Mouse (Mus musculus) activated CD4-positive, CD25-positive, alpha-beta regulatory T cell, adult 4 months (primary cell): Measurements from ENCODE around the gene P4ha1. TPM values are rescaled to one million over a fixed set of nuclear protein-coding genes. Genes with fewer than 3 reads are reported as not detected.

ENCODE experiments used
- ATAC-seq: one replicate; pipeline ENCODE4 v1.8.0; 2017
- polyA plus RNA-seq, 2 experiments: library from polyadenylated mRNA; unstranded; fragments of 100-300 nt; shearing (Covaris generic); gene quantifications; one replicate each; pipeline ENCODE4 v1.2.1; 2017

P4ha1 gene
- polyA plus RNA-seq, 2 experiments from 2014 or later, result 36.8 to 37.7 TPM

DNA sequence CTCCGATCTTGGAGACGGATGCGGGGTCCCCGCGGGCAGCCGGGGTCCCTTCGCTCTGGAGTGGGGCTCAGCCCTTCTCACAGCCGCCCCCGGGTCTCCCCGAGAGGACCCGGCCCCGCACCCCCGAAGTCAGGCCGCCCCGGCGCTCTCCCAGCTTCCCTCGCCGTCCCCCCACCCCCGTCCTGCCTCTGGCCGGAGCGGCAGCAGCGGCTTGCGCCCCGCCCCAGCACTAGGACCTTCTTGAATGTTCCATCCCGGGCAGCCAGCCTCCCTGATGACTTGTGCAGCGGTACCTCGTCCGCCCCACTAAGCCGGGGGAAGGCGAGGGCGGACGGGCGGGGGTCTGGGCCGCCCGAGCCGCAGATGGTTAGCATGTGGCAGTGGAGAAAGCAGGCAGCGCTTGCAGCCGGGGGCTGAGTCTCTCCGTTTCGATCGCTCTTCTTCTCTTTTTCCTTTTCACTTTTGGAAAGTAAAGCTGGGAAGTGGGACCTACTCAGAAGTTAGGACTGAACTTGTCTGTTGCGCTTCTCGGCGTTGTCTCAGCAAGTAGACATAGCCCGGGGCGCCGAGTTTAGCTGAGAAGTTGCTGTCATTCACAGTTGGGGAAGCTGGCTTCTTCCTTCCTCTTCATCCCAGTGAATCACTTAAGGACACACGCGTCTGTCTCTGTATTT is 529 bp downstream of the P4ha1 start:
- ATAC-seq, result peak; percentile 33

DNA sequence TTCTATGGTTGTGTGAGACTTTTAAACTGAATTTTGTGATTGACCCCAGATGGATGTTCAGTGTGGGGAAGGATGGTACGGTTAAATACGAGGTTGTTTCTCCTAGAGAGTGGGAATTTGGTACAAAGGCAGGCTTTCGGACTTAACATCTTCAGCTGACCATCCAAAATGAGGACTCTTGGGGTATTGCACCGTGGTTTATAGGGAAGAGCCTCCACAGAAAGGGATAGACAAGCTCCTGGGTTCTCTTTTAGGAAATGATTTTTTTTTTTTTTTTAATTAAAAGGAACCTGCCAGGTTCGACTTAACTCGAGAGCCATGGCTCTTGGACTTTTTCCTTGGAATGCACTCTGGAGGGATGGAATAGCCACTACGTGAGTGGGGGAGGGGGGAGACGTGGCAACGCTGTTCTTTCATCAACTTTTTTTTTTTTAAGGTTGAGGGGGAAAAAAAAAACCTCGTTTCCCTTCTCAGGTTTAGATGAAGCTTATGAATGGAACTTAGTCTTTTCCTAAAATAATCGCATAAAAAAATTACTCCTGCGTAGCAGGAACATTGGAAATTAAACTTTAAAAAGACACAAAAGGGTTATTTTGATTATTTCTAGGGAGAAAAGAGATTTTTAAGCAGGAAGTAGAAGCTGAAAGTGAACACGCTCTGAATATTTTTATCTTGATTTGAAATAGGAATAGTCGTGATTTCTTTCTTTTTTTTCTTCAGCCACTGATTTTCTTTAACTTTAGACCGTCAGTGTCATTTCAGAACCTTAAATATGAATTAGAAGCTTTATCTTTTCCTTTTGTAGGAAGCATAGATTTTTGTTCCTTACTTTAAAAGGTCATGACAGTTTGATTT is 1.4 kb downstream of the P4ha1 start:
- no peak for ATAC-seq

DNA sequence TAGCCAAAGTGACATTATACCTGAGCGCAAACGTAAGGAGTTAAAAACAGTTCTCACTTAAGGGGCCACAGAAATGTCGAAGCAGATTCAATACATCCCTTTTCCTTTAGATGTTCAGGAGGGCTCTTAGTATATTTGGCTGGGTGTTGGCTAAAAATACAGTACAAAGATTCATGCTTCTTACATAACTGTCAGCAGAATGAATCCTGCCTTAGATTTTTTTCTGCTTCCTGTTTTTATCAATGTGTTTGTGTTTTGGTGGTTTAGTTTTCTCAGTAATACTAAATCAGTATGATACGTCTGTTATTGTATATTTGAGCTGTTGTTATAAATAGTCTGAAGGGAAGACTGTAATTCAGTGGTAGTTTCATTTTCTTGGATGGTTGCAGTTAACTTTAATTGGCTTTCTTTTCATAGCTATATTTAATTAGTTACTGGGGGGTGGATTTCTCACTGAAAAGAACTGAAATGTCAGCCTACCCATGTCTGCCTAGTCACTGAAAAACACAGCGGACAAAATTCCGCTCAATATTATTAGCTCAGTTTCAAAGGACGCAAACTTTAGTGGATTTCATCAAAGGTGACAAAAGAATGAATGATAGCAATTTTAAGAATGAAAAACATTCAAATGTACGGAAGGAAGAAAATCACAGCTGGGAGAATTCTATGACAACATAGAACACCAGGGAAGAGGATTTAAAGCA is 3.7 kb downstream of the P4ha1 start:
- ATAC-seq, result no peak

DNA sequence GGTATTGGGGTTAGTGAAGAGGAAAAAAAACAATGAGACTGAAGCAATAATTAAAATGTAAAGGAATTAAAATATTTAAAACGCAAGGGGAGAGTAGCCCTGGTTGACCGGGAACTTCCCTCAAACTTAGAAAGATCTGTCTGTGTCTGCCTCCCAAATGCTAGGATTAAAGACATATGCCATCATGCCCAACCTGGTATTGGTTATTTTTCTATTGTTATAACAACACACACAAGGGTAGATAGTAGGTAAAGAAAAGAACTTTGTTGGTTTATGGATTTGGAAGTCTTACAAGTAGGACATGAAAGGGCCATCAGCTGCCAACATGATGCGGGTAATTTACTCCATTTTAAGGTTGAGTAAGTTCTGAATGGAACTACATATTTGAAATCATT is 4.2 kb downstream of the P4ha1 start:
- ATAC-seq, result no peak

DNA sequence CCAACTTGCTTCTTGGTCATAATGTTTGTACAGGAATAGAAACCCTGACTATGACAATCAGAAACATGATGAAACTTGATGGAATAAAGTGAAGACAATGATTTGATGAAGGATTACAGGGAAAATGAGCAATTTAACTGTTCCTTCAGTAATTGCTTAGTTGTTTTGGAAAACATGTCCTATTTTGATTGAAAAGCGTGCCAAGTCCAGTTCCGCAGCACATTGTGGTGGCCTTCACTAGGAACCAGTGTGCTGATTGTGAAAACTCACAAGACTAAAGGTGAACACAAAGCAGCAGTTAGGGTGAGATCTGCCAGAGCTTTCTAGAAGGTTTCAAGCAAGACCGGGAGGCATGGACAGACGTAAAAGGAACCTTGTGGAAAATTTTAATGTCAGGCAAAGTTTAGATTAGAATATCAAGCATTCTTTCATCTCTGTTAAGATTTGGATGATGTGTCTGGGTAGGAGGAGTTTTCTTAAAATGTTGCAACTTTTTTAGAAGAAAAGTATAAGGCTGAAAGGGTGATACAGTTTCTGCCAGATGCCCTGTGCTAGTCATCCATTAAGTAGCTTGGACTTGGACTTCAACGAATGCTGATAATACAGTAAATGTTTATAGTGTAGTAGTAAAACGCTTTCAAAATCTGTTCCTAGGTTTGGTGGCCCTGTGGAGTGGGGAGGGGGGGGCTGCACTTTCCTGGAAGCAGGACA is 8.6 kb downstream of the P4ha1 start:
- no peak for ATAC-seq

DNA sequence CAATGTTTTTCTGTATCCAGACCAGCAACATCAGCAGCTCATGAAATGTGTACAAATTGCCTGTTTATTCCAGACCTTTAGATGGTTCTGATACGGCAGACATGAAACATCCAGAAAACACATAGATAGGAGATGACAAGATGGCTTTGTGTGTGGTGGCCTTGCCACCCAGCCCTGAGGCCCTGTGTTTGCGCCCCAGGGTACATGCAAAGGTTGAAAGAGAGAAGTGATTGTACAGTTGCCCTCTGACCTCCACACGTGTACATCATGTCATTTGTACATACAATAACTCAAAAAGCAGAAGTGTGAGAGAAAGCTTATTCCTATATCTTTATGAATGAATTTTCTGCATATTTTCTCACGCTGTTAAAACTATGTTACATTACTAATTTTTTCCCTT is 10.3 kb downstream of the P4ha1 start:
- no peak for ATAC-seq

DNA sequence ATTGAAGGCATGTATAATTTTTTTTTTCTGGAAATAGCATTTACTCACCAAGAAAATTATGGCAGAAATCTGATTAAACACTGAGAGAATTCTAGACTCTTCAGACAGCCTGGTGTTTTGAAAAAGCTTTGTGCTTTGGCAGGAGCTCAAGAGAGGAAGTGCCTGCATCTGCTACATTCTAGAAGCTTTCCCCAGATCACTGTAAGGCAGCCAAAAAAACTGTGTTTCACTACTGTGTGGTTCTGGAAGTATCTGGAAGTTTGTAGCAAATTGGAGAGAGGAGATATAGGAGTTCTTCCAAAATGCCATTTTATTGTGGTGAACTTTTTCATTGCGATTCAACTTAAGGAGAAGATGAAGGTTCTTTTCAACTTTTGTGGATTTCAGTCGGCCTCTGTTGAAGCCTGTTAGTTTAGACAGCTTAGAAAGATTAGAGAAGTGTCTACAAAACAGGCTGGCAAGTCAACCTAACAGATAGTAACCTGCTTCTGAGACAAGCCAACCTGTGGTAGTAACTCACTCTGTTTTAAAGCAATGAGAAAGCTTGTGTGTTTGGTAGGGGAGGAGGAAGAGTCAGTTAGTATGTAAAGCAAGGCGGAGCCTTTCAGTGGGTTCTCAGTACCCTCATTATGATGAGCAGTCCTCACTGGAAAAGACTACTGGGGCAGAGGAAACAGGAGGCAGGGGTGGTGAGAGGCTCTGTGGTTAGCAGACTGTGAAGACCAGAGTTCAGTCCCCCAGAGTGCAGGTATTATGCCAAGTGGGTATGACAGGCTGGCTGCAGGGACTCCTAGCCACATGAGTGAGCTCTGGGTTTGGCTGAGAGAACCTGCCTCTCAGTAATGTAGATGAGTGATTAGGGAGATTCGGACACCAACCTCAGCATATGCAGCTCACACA is 12.1 kb downstream of the P4ha1 start:
- peak; percentile 71 for ATAC-seq

DNA sequence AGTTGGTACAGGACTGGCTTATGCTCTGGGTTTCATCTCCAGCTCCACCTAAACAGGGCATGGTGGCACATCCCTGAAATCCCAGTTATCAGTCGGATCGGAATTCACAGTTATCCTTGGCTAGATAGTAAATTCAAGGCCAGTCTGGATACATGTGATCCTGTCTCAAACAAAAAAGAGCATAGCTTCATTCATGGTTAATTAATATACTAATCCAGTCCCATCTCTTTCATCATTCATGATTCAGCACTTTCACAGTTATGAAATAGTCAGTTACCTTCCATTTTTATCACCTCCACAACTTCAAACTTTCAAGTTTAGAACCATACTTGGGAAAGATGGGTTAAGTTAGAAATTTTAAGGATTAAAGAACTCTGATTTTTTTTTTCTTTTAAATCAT is 13.0 kb downstream of the P4ha1 start:
- ATAC-seq, result no peak

DNA sequence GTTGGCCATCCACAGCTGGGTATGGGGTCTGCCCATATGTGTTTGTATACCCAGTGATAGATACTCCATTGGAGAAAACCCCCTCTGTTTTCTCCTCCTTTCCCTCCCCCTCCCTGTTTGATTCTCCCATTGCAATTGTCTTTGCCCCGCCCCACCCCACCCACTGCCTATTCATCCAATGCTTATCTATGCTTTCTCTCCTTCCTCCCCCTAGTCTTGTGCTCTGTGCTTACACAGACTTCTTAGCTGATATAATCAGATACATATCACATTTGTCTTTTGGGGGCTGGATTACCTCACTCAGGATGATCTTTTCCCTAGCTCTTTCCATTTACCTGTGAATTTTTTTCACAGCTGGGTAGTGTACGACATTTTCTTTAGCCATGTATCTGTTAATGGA is 23.5 kb downstream of the P4ha1 start:
- no peak for ATAC-seq

DNA sequence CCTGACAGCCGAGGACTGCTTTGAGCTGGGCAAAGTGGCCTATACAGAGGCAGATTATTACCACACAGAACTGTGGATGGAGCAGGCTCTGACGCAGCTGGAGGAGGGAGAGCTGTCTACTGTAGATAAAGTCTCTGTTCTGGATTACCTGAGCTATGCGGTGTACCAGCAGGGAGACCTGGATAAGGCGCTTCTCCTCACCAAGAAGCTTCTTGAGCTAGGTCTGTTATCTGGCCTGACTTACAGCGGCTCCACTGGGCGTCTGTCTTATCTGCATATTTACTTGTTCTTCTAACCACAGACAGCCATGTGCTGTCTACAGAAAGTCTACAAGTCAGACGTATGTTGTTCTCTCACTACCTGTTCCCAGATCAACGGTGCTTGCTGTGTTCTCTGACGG is 25.1 kb downstream of the P4ha1 start:
- ATAC-seq, result no peak

DNA sequence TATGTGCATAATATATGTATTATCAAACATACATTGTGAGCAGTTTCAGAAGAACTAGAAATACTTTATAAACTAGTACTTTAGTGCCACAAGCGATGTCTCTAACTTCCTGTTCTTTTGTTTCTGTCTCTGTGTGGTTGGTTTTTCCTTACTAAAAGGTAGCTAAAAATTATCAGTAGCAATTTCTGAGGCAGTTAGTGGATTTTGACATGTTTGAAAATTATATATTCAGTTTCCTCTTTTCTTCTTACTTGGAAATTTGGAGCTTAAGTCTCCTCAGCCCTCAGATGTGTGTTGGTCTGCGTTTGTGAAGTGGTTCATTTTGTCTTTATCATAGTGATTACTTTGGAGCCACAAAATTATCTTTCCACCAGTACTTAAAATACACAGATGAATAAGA is 26.4 kb downstream of the P4ha1 start:
- ATAC-seq, result no peak

DNA sequence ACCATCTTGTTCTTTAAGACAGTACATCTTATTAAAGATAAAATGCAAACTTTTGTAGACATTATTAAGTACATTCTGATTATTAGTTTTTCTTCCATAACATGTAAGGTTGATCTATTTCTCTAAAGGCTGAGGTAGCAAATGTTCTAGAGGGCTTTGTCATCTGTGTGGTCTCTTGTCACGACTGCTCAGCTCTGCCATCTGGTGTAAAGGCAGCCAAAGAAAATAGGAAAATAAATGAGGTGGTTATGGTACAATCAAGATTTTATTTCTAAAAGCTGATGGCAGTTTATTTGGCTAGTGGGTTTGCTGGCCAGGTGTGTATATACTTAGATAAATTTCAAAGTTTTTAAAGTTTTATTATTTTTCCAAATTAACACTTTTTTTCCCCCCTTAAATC is 30.0 kb downstream of the P4ha1 start:
- ATAC-seq, result no peak

DNA sequence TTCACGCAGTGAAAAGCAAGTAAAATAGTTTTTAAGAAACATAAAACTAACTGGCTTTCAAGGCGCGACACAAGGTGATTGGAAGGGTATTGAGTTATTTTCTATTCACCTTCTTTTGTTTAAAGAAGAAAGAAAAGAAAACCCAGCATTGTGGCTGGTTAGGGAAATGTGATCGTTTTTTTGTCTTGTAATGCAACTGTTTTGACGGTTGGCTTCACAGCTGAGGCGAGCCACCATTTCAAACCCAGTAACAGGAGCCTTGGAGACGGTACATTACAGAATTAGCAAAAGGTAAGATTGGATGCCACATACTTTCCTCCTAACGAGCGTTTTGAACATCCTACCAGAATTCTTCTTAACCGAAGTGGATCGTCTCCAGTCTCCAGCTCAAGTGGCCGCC is 31.0 kb downstream of the P4ha1 start:
- no peak for ATAC-seq

DNA sequence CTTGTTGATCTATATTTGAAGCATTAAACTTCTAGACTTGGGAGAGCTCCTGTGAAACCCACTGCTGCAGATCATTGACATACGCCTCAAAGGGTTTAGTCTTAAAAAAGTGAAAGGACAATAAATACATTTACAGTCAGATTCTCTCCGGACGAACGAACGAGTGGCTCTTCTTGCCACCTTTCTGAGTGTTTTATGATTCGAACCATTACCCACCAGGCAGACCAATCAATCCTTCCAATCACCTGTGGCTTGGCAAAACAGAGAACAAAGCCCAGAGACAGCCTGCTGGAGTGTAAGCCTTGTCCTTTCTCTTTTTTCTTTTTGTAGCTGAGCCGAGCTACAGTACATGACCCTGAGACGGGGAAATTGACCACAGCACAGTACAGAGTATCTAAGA is 31.9 kb downstream of the P4ha1 start:
- ATAC-seq, result no peak

DNA sequence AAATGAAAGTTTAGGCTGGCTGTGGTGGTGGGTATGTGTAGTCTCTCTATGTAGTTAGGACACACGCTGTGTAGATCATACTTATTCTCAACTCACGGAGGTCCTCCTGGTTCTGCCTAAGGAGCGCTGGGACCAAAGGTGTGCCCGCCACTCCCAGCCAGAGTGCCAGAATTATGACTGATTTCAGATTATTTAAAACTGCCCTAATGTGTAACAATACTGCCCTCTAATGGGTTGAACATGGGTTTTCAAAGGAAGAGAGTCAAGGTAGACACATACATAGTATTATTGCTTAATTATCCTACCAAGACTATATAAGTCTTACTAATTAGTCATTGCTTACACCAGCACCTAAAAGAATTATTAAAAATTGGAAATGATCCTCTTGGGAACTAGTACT is 35.6 kb downstream of the P4ha1 start:
- no peak for ATAC-seq

DNA sequence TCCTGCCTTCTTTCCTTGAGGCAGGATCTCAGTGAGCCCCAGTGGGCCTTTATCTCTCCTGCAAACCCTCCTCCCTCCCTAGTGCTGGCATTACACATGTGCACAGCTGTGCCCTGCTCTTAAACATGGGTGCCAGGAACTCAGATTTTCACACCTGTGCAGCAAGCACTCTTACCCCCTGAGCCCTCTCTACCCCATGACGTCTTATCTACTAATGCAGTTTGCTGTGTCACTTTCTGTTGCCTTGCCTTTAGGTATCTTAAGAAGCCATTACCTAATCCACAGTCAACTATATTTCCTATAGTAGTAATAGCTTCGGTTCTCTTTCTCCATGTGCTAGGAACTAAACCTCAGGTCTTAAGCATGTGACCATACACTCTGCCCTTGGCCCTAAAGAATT is 40.1 kb downstream of the P4ha1 start:
- ATAC-seq, result no peak

DNA sequence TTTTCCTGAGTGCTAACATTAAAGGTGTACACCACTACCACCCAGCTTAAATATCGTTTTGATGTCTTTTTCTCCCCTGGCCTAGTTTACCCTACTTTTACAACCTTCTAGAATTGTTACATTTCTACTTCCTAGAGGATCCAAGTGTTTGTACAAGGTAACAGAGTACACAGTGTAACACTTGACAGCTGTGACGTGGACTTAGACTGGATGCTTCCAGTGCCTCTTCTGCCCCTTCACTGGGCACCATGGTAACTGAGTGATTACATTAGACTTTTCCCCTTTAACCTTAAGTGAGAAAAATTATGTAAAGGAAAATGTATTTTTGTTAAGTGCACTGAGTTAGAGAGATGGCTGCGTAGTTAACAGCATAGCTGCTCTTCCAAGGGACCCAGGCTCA is 41.5 kb downstream of the P4ha1 start:
- ATAC-seq, result no peak

DNA sequence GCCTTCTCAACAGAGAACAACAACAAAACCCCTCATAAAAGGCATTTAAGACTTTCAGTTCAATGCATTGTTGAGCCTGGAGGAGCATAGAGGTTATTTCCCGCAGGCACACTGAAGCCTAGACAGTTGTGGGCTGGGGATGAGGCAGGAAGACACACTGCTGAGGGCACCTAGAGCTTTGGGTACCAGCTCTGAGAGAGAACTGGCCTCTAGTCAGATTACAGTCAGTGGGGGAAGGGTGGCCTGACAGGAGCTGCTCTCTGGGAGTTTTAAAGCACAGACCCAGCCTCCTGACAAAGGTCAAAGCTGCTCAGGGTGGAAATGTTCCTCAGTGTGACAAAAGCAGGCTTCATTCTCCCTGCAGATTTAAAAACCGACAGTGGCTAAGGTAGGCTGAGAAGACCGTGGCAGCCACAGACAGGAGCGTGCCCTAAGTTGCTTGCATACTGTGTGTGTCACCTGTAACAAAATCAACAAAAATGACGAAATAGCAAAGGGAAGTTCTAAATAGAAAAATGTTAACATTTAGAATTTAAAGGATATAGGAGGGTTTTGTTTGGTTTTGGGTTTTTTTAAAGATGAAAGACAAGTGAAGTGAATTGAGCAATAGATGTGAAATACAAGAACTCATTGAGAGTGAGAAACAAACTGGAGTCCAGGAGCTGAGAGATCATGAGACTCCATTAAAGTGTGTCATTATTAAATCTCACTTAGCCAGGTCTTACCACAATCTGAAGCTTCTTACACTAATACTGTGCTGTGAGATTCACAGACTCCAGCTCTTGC is 42.9 kb downstream of the P4ha1 start:
- no peak for ATAC-seq

DNA sequence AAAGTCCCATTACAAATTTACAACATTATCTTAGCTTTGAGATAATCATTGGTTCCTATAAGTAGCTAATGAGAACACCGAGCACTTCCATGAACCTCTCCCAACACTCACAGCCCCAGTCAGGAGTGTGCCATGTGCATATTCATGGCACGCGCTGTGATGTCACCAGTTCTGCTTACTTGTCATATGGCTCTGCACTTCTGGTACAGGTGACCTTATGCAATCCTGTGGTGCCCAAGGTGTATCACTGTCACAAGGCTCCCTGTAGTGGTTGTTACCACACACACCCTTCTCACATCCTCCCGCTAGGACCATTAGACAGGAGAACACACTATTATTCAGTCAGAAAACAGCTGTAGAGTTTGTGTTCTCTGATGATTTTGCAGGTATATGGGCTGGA is 43.6 kb downstream of the P4ha1 start:
- ATAC-seq, result no peak

DNA sequence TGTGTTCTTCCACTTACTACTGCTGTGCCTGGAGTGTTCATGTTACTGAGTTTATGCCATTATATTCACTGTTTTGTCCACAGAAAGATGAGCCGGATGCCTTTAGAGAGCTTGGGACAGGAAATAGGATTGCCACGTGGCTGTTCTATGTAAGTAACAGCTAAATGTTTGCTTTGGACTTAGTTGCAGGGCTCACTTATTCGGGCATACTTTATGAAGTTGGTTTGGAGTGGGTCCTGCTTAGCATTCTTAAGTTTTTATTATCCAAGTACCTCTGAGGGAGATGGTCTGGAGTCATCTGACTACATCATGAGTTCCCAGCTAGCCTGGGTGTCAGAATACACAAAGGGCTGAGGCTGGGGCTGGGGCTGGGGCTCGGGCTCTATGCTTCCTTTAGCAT is 44.1 kb downstream of the P4ha1 start:
- ATAC-seq, result no peak

DNA sequence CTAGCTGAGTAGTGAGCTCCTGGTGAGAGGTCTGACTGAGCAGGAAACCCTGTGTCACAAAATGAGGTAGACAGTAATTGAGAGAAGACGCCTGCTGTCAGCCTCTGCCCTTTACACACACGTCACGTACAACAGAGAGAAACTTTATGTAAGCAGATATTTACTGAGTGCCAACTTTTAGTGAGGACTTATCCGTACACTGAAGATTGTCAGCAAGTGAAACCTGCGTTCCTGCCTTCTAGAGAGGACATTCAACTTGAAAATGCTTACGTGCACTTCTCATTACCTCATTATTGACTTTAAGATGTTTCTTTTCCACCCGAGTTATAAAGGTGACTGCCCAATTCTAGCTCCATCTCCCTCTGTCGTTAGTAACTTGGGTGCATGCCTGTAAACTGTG is 45.6 kb downstream of the P4ha1 start:
- no peak for ATAC-seq
